Mouse (Mus musculus): ENCODE measurements around the gene Skil.
A peak's percentile ranks its signal among the peaks of the same experiment; 100 is the strongest.

The Skil gene

DNA sequence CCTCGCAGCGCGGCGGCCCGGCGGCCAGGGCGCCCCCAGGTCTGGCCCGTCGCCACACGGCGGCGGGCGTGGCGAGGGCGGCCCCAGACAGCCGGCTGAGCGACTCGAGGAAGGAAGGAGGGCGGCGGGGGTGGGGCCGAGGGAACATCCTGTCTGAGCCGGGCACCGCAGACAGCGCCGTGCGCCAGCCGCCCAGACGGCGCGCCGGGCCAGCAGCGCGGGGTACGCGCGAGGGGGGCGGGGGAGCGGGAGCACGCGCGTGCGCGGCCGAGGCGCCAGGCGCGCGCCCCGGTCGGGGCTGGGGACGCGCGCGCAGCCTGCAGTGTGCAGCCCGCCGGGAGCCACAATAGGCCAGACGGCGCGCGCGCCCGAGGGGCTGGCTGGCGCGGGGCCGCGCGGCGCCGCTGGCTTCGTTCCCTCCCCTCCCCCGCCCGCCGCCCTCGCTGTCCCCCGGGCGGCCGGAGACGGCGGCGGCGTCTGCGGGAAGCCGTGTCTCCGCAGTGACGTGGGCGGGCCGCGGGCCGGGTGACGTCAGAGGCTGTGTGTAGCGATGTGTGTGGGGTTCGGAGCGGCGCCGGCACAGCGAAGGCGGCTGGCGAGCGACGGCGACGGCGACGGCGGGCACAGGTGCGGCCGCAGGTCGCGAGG is at the start of gene Skil:
TSS of gene Skil (plus strand) at position 528 of the 648 bp plus-strand sequence.
- DNase-seq: peak; percentile 92 to 95

GRCm38 (mm10) chr3:31047263-31047662 is 47.6 kb upstream of the Skil start:
- peak in 1 of 2 experiments; percentile 10 for DNase-seq

- no peak for DNase-seq
These were observed 45.8 kb upstream of the Skil start for GRCm38 (mm10) chr3:31049087-31049486.

DNA sequence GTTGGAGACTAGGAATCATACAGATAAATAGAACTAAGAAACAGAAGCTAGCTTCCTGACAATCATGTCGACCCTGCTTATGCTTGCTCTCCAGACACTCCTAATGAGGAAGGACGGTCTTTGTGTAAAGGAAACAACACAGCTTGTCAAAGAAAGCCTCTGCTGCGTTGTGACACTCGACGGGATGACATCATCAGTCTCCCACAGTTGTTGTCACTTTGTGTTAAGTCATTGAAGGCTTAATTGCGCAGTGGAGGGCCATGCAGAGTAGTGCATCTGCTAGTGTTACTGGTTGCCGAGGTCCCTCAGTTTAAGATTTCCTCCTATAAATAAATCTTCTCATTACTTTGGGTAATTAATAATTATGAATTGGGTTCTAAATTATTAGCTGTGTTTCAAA is 44.5 kb upstream of the Skil start:
- DNase-seq: no peak

GRCm38 (mm10) chr3:31051730-31052129 is 43.1 kb upstream of the Skil start:
- no peak for DNase-seq

DNA sequence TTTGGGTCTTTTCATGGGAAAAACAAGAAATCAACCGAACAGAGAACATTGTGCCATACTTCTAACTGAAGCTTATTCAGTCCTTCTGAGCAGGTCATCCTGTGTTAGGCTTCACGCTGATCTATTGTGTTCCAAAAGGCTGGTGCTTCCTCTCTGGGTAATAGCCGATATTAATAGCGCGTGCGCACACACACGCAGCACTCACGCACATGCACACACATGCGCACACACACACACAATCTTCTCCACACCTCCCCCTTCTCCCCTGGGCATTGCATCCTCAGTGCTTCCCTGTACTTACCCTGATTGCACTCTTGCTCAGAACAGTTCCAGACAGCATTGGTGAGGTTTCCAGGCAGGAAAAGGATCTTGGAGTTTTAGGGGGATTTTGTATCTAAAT is 41.7 kb upstream of the Skil start:
- DNase-seq: no peak

GRCm38 (mm10) chr3:31054888-31055287 is 40.0 kb upstream of the Skil start:
- DNase-seq: no peak

DNA sequence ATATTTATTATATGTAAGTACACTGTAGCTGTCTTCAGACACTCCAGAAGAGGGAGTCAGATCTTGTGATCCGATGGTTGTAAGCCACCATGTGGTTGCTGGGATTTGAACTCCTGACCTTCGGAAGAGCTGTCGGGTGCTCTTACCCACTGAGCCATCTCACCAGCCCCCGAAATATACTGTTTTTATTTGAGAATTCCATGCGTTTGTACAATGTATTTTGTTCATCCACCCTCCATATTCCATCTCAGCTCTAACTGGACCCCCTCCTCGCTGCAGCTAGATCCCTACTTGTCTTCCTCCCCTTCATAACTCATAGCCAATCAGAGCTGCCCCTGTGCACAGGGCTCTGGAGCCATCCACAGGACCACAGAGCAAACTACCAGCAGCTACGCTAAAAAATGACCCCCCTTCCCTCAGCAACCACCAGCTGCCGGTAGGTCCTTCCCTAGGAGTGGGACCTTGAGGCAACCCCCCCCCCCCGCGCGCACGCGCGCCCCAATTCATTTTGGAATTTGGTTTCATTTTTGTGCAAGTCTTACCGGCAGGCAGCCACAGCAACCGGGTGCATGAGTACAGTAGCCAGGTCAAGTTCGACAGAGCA is 38.7 kb upstream of the Skil start:
- DNase-seq: peak; percentile 21 to 46

GRCm38 (mm10) chr3:31056651-31057627 is 37.9 kb upstream of the Skil start:
- peak; percentile 55 to 69 for DNase-seq

DNA sequence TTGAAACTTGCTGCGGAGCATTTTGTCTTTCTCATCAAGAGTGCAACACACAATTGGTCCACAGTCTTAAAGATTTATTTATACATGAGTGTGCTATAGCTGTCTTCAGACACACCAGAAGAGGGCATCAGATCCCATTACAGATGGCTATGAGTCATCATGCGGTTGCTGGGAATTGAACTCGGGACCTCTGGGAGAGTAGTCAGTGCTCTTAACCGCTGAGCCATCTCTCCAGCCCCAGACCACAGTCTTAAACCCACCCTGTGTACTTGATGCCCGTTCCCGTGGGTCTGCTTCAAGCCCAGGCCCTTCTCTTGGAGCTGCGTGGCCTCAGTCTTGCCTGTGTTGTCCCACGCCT is 34.1 kb upstream of the Skil start:
- DNase-seq: peak in 1 of 2 experiments; percentile 41

DNA sequence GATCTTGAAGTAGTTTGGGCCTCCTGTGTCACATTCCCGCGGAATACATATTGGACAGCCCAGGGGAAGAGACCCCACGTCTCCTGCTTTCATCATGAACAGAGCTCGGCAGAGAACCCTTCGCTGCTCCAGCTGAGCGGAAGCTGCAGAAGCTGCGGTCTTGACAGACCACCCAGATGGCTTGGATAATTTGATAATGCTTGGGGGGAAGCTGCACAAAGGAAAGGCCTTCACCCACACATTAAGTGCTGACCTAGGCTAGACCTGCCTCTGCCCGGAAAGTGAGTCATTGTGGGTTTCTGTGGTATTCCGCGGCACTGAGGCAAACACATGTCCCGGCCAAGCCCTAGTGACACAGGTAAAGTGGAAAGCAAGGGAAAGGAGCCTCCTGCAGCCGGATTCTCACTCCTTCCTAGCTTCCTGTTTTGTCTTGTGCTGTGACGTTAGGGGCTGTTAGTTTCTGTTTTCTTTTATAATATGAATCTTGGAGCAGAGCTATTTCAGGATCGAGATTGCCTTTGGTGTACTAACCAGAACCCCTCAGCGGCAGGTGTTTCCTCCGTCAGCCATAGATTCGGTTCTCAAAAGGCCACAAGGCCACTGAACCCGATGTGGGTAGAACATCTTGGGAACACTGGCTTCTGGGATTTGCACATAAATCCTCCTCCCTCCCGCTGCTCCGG is 33.6 kb upstream of the Skil start:
- DNase-seq: peak; percentile 54 to 57

DNA sequence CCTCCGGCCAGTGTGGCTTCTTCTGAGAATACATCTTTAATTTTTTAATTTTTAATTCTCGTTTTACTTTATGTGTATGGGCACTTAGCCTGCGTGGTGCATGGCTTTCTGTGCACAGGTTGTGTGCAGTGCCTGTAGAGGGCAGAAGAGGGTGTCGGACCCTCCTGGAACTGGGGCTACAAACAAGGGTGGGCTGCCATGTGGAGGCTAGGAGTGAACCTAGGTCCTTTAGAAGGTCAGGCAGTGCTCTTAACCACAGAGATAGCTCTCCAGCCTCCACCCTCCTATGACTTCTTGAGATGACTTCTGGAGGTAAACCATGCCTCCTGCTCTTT is 33.1 kb upstream of the Skil start:
- DNase-seq: peak; percentile 66 to 70

- DNase-seq: no peak
These were observed 32.5 kb upstream of the Skil start for GRCm38 (mm10) chr3:31062325-31062724.

DNA sequence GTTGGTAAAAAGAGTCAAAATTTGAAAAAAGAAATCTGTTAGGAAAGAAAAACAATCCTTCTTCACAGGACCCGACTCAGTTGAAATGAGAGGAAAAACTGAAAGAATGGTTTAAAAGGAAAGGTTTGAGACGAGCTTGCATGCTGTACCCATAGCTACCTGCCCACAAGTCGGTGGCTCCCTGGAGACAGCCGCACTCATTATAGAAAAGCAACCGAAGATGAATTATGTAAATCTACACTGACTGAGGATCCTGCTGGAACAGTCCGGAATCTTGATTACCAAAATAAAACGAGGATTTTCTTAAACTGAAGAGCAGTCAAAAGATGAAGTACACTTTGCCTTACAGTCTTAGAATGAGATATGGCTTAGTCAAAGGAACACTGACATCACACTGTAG is 26.4 kb upstream of the Skil start:
- no peak for DNase-seq

DNA sequence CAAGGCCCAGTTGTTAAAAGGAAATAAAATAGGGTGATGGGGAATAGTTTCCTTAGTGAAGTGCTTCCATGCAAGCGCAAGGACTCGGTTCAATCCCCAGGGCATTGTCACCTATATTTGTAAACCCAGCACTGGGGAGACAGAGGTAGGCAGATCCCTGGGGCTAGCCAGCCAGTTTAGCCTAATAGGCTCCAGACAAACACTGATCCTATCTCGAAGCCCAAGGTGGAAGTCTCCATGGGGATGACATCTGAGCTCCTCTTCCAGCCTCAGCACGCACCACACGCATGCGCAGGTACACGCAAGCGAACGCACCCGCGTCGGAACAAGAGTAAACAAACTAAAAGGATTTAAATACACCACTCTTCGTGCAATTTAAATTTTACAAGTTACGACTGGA is 23.1 kb upstream of the Skil start:
- no peak for DNase-seq

- no peak for DNase-seq
These were observed 19.1 kb upstream of the Skil start for GRCm38 (mm10) chr3:31075808-31076207.

DNA sequence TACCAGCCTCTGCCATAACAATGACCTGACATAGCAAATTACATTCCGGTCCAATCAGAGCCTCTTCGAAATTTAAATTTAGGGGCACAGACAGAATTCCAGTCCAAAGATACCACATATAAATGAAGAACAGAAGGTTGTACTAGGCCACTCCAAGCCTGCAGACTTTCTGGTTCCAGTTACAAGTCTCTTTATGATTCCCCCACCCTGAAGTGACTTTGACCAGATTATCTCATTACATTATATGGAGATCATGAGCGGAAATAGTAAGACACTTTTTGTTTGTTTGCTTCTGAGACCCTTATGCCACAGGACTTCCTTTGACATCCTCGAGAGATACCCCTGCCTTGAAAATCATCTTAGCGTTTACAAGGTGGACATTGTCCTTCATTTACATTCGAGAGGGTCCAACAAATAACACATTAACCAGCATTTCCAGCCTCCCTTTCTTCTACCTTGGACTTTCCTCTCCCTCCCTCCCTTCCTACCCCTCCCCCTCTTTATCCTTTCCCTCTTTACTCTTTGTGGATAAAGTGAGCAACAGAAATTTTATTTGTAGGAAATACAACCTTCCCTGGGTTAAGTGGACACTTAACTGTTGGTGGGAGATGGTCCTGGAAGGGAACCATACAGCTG is 17.7 kb upstream of the Skil start:
- no peak for DNase-seq

DNA sequence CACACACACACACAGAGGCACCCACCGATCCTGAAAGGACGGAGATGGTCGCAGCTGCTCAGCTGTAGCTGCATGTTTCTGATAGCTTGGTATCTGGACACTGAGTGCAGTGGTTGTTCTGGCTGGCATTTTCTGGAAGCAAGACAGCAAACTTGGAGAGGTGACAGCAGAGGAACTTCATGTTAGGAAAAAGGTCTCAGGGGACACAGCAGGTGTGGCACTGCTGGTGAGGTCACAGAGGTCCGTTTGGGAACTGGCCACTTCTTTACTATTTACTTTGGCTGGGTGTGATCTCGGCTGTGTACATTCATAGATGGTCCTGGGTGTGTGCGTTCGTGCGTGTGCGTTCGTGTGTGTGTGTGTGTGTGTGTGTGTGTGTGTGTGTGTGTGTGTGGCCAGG is 15.4 kb upstream of the Skil start:
- no peak for DNase-seq

DNA sequence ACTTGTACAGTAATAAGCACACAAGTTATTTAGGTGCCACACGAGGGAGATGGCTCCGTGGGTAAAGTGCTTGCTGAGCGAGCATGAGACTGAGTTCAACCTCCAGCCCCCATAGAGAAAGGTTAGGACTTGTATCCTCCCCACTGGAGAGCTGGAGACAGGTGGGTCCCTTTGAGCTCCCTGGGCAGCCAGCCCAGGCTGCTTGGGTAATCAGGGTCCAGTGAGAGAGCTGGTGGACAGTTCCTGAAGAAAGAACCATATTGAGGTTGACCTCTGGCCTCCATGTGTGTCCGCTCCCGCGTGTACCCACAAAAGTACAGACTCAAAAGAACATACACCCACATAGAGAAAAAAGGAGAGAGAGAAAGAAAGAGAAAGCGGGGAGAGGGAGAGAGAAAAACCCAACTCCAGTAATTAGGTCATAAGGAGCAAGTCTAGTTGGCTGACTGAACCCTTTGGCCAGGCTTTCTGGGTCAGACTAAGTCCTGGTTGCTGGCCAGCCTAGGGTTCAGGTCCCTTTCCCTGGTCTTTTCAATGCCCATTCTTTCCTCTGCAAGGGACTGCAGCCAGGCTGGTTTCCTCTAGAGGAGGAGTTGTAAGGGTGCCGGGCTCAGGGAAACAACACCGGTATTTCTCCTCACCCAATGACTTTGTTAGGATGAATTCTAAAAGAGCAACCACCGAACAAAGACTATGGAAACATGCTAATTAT is 13.9 kb upstream of the Skil start:
- no peak for DNase-seq

GRCm38 (mm10) chr3:31082838-31083506 is 11.9 kb upstream of the Skil start:
- peak; percentile 51 to 70 for DNase-seq

GRCm38 (mm10) chr3:31083507-31084245 is 11.2 kb upstream of the Skil start:
- peak in 1 of 2 experiments; percentile 15 for DNase-seq

Measured in thymus, postnatal 36 days (tissue).